Mouse (Mus musculus) splenic B cell, adult 2 months (primary cell): ENCODE measurements around the gene Cntn1.
"Not testable (repeated sequence)": the region's sequence is repeated elsewhere in the genome, so short reads cannot be mapped to it uniquely, and the experiment has no call there.

Source experiments
- DNase-seq: peaks from one replicate; pipeline ENCODE4 v3.0.0-alpha.2; 2011; ENCODE audit warnings: low read depth, low spot score
- H3K27me3 ChIP-seq: 2 replicates; pipeline ENCODE4 v1.6.1; 2012; ENCODE audit warnings: mild to moderate bottlenecking, low read length, moderate library complexity, mixed read lengths; ENCODE audit not compliant: control insufficient read depth, poor library complexity, insufficient read depth, severe bottlenecking
- H3K36me3 ChIP-seq: 2 replicates; pipeline ENCODE4 v1.6.1; 2012; ENCODE audit warnings: mild to moderate bottlenecking, low read length, moderate library complexity, mixed read lengths; ENCODE audit not compliant: control insufficient read depth, poor library complexity, insufficient read depth, severe bottlenecking

The Cntn1 gene

DNA sequence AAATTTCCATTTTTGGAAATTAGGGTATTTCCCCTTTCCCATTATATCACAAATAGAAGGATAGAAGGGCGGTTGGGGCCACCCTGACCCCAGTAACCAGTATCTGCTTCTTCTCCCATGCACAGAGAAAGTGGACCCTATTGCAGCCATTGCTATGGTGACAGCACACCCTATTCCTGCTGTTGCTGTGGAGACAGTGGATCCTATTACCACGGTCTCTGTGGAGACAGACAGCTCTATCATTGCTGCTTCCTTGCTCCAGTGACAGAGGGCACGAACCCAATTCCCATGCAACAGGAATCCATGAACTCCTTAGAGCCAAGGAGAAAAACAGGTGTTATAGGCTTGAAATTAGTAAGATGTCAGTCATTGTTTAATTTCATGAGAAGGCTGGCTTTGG, 296.9 kb downstream of the Cntn1 start:
- no peak for DNase-seq
- Histone ChIP-seq H3K36me3 (no peaks in the 10 kb centered on the region), H3K27me3 (no peaks in the 10 kb centered on the region)

DNA sequence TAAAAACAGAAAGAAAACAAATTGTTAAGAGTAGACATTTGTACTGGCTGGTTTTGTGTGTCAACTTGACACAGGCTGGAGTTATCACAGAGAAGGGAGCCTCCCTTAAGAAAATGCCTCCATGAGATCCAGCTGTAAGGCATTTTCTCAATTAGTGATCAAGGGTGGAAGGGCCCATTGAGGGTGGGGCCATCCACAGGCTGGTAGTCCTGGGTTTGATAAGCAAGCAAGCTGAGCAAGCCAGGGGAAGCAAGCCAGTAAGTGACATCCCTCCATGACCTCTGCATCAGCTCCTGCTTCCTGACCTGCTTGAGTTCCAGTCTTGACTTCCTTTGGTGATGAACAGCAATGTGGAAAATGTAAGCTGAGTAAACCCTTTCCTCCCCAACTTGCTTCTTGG, 297.5 kb downstream of the Cntn1 start:
- not testable (repeated sequence) for H3K27me3 ChIP-seq, DNase-seq, H3K36me3 ChIP-seq

GRCm38 (mm10) chr15:92364153-92364552, 313.2 kb downstream of the Cntn1 start:
- Histone ChIP-seq H3K36me3 (no peaks in the 10 kb centered on the region), H3K27me3 (no peaks in the 10 kb centered on the region)
- no peak for DNase-seq

GRCm38 (mm10) chr15:92364592-92364991, 313.6 kb downstream of the Cntn1 start:
- Histone ChIP-seq H3K27me3 (no peaks in the 10 kb centered on the region), H3K36me3 (no peaks in the 10 kb centered on the region)
- DNase-seq = no peak
